Mouse (Mus musculus): Measurements from ENCODE around the gene Gm11937.
A peak's percentile ranks its signal among the peaks of the same experiment; 100 is the strongest.

Gene Gm11937

GRCm38 (mm10) chr11:99581051-99581450, 28.9 kb downstream of the Gm11937 start:
- DNase-seq = no peak

DNA sequence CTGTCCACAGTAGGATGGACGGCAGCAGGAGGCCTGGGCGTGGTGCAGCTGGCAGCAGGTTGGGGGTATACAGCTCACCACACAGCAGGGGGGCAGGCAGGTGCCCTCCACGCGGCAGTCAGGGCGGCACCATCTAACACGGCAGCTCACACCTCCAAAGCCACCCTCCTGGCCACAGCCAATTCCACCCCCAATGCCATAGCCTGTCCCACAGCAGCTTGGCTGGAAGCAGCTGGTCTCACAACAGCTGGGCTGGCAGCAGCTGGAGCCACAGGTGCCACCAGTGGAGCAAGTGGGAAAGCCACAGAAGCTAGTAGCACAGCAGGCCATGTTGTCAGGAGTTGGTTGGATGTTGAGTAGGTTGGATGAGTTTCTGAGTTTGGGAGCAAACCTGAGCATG, 29.4 kb downstream of the Gm11937 start, which contains the start of gene Krtap1-5:
Krtap1-5 (minus strand) TSS at position 381 of the 400 bp plus-strand sequence.
- DNase-seq = no peak

DNA sequence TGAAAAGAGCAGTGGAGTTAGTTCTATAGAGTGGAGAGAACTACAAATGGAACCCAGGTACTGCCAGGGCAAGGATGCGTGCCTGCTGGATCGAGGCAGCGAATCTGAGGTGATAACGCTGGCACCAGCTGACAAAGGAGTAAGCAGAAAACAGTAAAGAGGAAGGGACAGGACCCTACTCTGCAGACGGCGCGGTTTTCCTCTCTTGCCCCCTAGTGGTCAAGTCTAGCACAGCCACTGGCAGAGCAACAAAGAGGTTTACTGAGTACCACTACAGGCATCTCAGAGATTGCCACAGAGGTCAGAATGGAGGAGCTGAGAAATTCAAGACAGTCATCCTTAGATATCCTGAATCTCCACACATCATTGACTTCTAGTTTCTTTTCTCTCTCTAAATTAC, 35.9 kb downstream of the Gm11937 start:
- DNase-seq = peak; percentile 35 to 50

GRCm38 (mm10) chr11:99573164-99573563, 36.8 kb downstream of the Gm11937 start:
- no peak for DNase-seq

DNA sequence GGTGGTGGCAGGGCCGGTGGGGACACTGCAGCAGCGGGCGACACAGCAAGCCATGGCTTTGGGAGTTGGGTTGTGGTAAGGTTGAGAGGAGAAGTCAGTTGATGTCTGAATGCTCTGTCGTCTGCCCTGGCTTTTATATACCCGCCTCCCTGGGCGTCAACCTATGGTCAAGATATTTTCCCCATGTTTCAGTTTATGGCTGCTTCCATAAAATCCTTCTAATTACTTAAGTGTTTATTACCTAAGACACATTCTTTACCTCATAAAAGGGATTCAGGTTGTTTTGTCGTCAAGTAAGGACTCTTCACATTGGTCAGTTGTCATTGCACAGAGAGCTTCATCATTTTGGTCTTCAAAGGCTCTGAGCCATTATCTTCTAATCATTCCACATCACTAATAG, 43.5 kb downstream of the Gm11937 start, which contains the start of gene Krtap3-1:
Krtap3-1 (minus strand) TSS at position 101 of the 400 bp plus-strand sequence.
- DNase-seq = no peak

DNA sequence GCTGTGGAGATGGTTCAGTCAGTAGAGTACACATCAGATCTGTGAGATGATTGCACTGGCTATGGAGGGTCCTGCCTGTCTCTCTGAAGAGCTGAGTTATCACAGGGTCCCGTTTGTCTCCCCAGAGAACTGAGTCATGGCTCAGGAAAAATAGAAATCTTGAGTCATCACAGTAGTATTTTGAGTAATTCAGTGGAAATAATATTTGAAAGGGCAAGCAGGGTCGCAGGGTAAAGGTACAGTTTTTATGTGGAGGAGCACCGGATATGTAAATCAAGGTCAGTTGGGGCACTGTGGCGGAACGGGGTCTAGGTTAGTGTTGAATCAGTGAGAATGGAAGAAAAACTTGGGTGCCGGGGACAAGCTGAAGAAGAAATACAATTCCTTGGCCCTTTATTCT, 47.4 kb downstream of the Gm11937 start:
- no peak for DNase-seq
